Mouse (Mus musculus) stomach, postnatal 0 days (tissue): ENCODE results near the gene Rnf10.

Experiments used
- CTCF ChIP-seq: IDR thresholded peaks from 2 replicates; pipeline ENCODE4 v1.5.1; 2016; ENCODE audit warnings: antibody characterized with exemption, low read depth, mild to moderate bottlenecking, moderate library complexity
- EP300 ChIP-seq: optimal IDR thresholded peaks from 2 replicates; pipeline ENCODE3; 2016; ENCODE audit warnings: antibody characterized with exemption

DNA sequence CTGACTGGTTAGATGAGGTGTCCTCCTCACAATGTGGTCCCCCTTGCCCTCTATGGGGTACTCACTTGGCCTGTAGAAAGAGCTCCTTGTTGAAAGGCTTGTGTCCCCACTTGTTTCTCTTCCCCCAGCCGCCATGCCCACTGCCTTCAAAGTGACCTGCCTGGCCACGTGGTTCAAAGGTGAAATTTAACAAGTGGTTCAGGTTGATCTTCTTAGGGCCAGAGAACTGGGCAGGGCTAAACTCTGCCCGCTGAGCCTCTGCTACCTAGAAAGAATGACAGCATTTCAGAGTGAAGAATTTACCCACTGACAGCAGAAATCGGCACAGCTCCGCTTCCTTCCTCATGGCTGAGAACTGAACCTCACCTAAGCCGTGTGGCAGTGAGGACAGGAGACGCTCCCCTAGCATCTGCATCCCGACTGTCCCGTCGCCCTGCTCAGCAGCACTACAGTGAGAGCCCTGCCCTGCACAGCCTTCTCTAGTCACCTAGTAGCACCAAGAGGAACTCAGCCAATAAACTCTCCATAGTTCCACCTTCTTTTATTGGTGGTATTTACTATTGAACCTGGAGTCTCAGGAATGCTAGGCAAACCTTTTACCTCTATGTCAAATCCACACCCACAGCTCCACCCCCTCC, 15.7 kb downstream of the Rnf10 start:
- no peak for TF ChIP-seq CTCF
- no peak for TF ChIP-seq EP300
